Mouse (Mus musculus) hindbrain, embryonic 11.5 days (tissue): ENCODE results near the gene Phip. TPM values are rescaled to one million over a fixed set of nuclear protein-coding genes. Genes with fewer than 3 reads are reported as not detected.

Experiments
- ATAC-seq: fragments of 200-750 bp; cut with Nextera tagmentation; 2 replicates; pipeline ENCODE4 v1.8.0; 2017; ENCODE audit warnings: mild to moderate bottlenecking, moderate TSS enrichment, moderate library complexity; ENCODE audit not compliant: low FRiP score
- DNase-seq: peaks from one replicate; pipeline ENCODE4 v3.0.0-alpha.2; 2015; ENCODE audit warnings: low spot score
- H3K27ac ChIP-seq: fragments of 300-500 bp; sonication (generic); 2 replicates; pipeline ENCODE4 v1.5.1; 2014; ENCODE audit warnings: mild to moderate bottlenecking, low read depth, low read length
- H3K27me3 ChIP-seq: fragments of 300-500 bp; sonication (generic); 2 replicates; pipeline ENCODE4 v1.6.1; 2014; ENCODE audit warnings: mild to moderate bottlenecking, low read length, moderate library complexity, mixed read lengths; ENCODE audit not compliant: control insufficient read depth, insufficient read depth
- H3K36me3 ChIP-seq: fragments of 300-500 bp; sonication (generic); 2 replicates; pipeline ENCODE4 v1.6.1; 2014; ENCODE audit warnings: mild to moderate bottlenecking, low read length, moderate library complexity, mixed read lengths; ENCODE audit not compliant: control insufficient read depth, insufficient read depth
- H3K4me1 ChIP-seq: fragments of 300-500 bp; sonication (generic); replicated peaks from 2 replicates; pipeline ENCODE4 v1.6.1; 2014; ENCODE audit warnings: low read length, mixed read lengths; ENCODE audit not compliant: control insufficient read depth, insufficient read depth
- H3K4me2 ChIP-seq: fragments of 300-500 bp; sonication (generic); replicated peaks from 2 replicates; pipeline ENCODE4 v1.6.1; 2014; ENCODE audit warnings: mild to moderate bottlenecking, low read depth, low read length
- H3K4me3 ChIP-seq: fragments of 300-500 bp; sonication (generic); 2 replicates; pipeline ENCODE4 v1.5.1; 2014; ENCODE audit warnings: low read depth, low read length
- H3K9ac ChIP-seq: fragments of 300-500 bp; sonication (generic); 2 replicates; pipeline ENCODE4 v1.6.1; 2014; ENCODE audit warnings: low read depth, low read length
- H3K9me3 ChIP-seq: fragments of 300-500 bp; sonication (generic); 2 replicates; pipeline ENCODE4 v1.6.1; 2016; ENCODE audit warnings: low read length; ENCODE audit not compliant: control insufficient read depth
- WGBS: fragments of 180-500 bp; shearing (Covaris S2); extraction: QIAGEN DNeasy Blood & Tissue Kit; methylation state at CpG from one replicate; pipeline ENCODE4 v1.1.7; 2014; 5-methylcytosine and 5-hydroxymethylcytosine counted together
- polyA plus RNA-seq: library from polyadenylated mRNA; unstranded; fragments of >200 nt; fragmentation: Nextera tagmentation; extraction: Ambion mirVana; gene quantifications from 2 replicates; pipeline ENCODE4 v1.2.1, GENCODE M21; 2014

Phip gene
- polyA plus RNA-seq, 1 experiment from 2014 or later: 141 TPM

GRCm38 (mm10) chr9:82829007-82829689 is 146.2 kb downstream of the Phip start, which contains the start of gene Irak1bp1:
Irak1bp1 (plus strand) TSS chr9:82829540.
- Histone ChIP-seq H3K9me3 (no peaks in the 10 kb centered on the region), H3K9ac (peak within 1 kb of the TSS; percentile 87)

GRCm38 (mm10) chr9:82826426-82826825 is 148.9 kb downstream of the Phip start:
- ATAC-seq (no peak), DNase-seq (no peak)
- Histone ChIP-seq H3K9ac (no peak overlapping the region), H3K9me3 (no peaks in the 10 kb centered on the region), H3K27me3 (no peaks in the 10 kb centered on the region), H3K4me3 (no peak overlapping the region), H3K4me2 (no peak overlapping the region), H3K36me3 (no peaks in the 10 kb centered on the region), H3K27ac (no peak overlapping the region), H3K4me1 (no peaks in the 10 kb centered on the region)
- 93% methylated on average over 6 of the region's 6 CpGs for WGBS

More at GRCm38 (mm10) chr9:82829007-82829689, 146.2 kb downstream of the Phip start, which contains the start of gene Irak1bp1:
- 12% methylated on average over 20 of the region's 20 CpGs for WGBS
- Histone ChIP-seq H3K4me3 (peak within 1 kb of the TSS; percentile 76), H3K27ac (peak within 1 kb of the TSS; percentile 88), H3K36me3 (no peaks in the 10 kb centered on the region), H3K4me2 (peak within 1 kb of the TSS; percentile 65), H3K4me1 (no peaks in the 10 kb centered on the region), H3K27me3 (no peaks in the 10 kb centered on the region)
- ATAC-seq (peak; percentile 18), DNase-seq (peak; percentile 34)

Other genes with a start within 250 kb of the Phip start
- 33.2 and 35.0 TPM in 2 replicates for gene Irak1bp1, start 146.0 kb downstream of the Phip start, polyA plus RNA-seq
- 136 and 140 TPM in 2 replicates for gene Hmgn3, start 171.2 kb upstream of the Phip start, polyA plus RNA-seq